Mouse (Mus musculus): ENCODE measurements around the gene Ggact.
A peak's percentile ranks its signal among the peaks of the same experiment; 100 is the strongest.

The Ggact gene

GRCm38 (mm10) chr14:122898550-122898949 is 15.0 kb downstream of the Ggact start:
- DNase-seq, result no peak

GRCm38 (mm10) chr14:122896106-122896505 is 17.5 kb downstream of the Ggact start:
- peak; percentile 41 for DNase-seq

GRCm38 (mm10) chr14:122891470-122891968 is 22.0 kb downstream of the Ggact start:
- DNase-seq, result no peak

- no peak for DNase-seq
Observed at GRCm38 (mm10) chr14:122888480-122888872, 25.1 kb downstream of the Ggact start.

- DNase-seq, result peak; percentile 41
Observed at GRCm38 (mm10) chr14:122887702-122888479, 25.7 kb downstream of the Ggact start.

GRCm38 (mm10) chr14:122887278-122887677 is 26.3 kb downstream of the Ggact start:
- no peak for DNase-seq

GRCm38 (mm10) chr14:122885893-122886292 is 27.7 kb downstream of the Ggact start:
- DNase-seq, result peak; percentile 100

- DNase-seq, result no peak
Observed at GRCm38 (mm10) chr14:122883821-122884584, 29.6 kb downstream of the Ggact start.

- no peak for DNase-seq
Observed at GRCm38 (mm10) chr14:122883410-122883806, 30.1 kb downstream of the Ggact start.

- no peak for DNase-seq
Observed at GRCm38 (mm10) chr14:122882795-122883409, 30.7 kb downstream of the Ggact start.

- DNase-seq, result peak; percentile 71
Observed at GRCm38 (mm10) chr14:122882201-122882639, 31.3 kb downstream of the Ggact start.

- DNase-seq, result no peak
Observed at GRCm38 (mm10) chr14:122881699-122882098, 31.9 kb downstream of the Ggact start.

- DNase-seq, result peak; percentile 55
Observed at GRCm38 (mm10) chr14:122880291-122880690, 33.3 kb downstream of the Ggact start.

GRCm38 (mm10) chr14:122877787-122878186 is 35.8 kb downstream of the Ggact start:
- DNase-seq, result no peak

GRCm38 (mm10) chr14:122876723-122877122 is 36.8 kb downstream of the Ggact start:
- peak; percentile 68 for DNase-seq

GRCm38 (mm10) chr14:122876163-122876562 is 37.4 kb downstream of the Ggact start:
- peak; percentile 93 for DNase-seq

GRCm38 (mm10) chr14:122875636-122876035 is 37.9 kb downstream of the Ggact start:
- DNase-seq, result no peak

GRCm38 (mm10) chr14:122875056-122875455 is 38.5 kb downstream of the Ggact start:
- peak; percentile 67 for DNase-seq

GRCm38 (mm10) chr14:122872612-122873011 is 40.9 kb downstream of the Ggact start:
- DNase-seq, result no peak

- no peak for DNase-seq
Observed at GRCm38 (mm10) chr14:122871841-122872580, 41.5 kb downstream of the Ggact start.

GRCm38 (mm10) chr14:122869831-122870230 is 43.7 kb downstream of the Ggact start:
- DNase-seq, result peak; percentile 55

- peak; percentile 35 for DNase-seq
Observed at GRCm38 (mm10) chr14:122867531-122868285, 45.8 kb downstream of the Ggact start.

All from cerebellum, adult 9-11 months (tissue).